Mouse (Mus musculus): ENCODE measurements around the gene Jhy. TPM values are rescaled to one million over a fixed set of nuclear protein-coding genes. Genes with fewer than 3 reads are reported as not detected.

Gene Jhy
- total RNA-seq, 1 experiment = not detected

- DNase-seq (ENCODE audit: low read depth, low spot score) = no peak
- H3K4me3 ChIP-seq (ENCODE audit: insufficient read depth in 1 of 2, low read depth in 1 of 2, low read length in 2 of 2, poor library complexity in 1 of 2, severe bottlenecking in 1 of 2) = peak overlapping the region; percentile 58 to 62
- H3K9me3 ChIP-seq (ENCODE audit: control insufficient read depth, insufficient read depth, low read depth, low read length) = no peaks in the 10 kb centered on the region
- no peak overlapping the region for H3K27ac ChIP-seq (ENCODE audit: insufficient read depth, low read depth, low read length, poor library complexity, severe bottlenecking)
- in situ Hi-C loops (cut with MboI; ENCODE audit: low sequenced_read_pairs in 2 of 2, unreplicated experiment in 2 of 2) = no loop called here
- no peaks in the 10 kb centered on the region for H3K4me1 ChIP-seq (ENCODE audit: control insufficient read depth in 2 of 2, insufficient read depth in 2 of 2, low read length in 2 of 2, poor library complexity in 1 of 2)
- peak overlapping the region; percentile 18; the same call in 1 of the 2 replicates for H3K9ac ChIP-seq (ENCODE audit: insufficient read depth, low read depth, low read length, poor library complexity, severe bottlenecking)
- TF ChIP-seq HCFC1 (IDR thresholded peaks at IDR 0.05; ENCODE audit: borderline replicate concordance, insufficient read depth, low read length) = no peak
- TF ChIP-seq CHD2 (IDR thresholded peaks at IDR 0.05; ENCODE audit: low read depth, low read length) = no peak
- no peak for TF ChIP-seq MAFK (IDR thresholded peaks at IDR 0.05; ENCODE audit: insufficient read depth, low read depth, low read length)
- no peak for TF ChIP-seq ZNF384 (IDR thresholded peaks at IDR 0.05; ENCODE audit: low read depth, low read length)
- TF ChIP-seq ZC3H11A (IDR thresholded peaks at IDR 0.05; ENCODE audit: borderline replicate concordance, low read depth, low read length) = no peak
- no peaks in the 10 kb centered on the region for H3K36me3 ChIP-seq (ENCODE audit: control insufficient read depth, insufficient read depth, low read length, poor library complexity, severe bottlenecking)
These were observed 92.4 kb downstream of the Jhy start for GRCm38 (mm10) chr9:40871369-40872155.

GRCm38 (mm10) chr9:40870331-40870730 is 93.6 kb downstream of the Jhy start:
- no peaks in the 10 kb centered on the region for H3K36me3 ChIP-seq (ENCODE audit: control insufficient read depth, insufficient read depth, low read length, poor library complexity, severe bottlenecking)
- H3K4me1 ChIP-seq (ENCODE audit: control insufficient read depth in 2 of 2, insufficient read depth in 2 of 2, low read length in 2 of 2, poor library complexity in 1 of 2) = no peaks in the 10 kb centered on the region
- no peak overlapping the region for H3K27ac ChIP-seq (ENCODE audit: insufficient read depth, low read depth, low read length, poor library complexity, severe bottlenecking)
- H3K9ac ChIP-seq (ENCODE audit: insufficient read depth, low read depth, low read length, poor library complexity, severe bottlenecking) = no peak overlapping the region
- no peak for DNase-seq (ENCODE audit: low read depth, low spot score)
- H3K4me3 ChIP-seq (ENCODE audit: insufficient read depth in 1 of 2, low read depth in 1 of 2, low read length in 2 of 2, poor library complexity in 1 of 2, severe bottlenecking in 1 of 2) = no peak overlapping the region
- in situ Hi-C loops (cut with MboI; ENCODE audit: low sequenced_read_pairs in 2 of 2, unreplicated experiment in 2 of 2) = no loop called here
- no peaks in the 10 kb centered on the region for H3K9me3 ChIP-seq (ENCODE audit: control insufficient read depth, insufficient read depth, low read depth, low read length)
- TF ChIP-seq ZNF384 (IDR thresholded peaks at IDR 0.05; ENCODE audit: low read depth, low read length) (no peak), MAFK (IDR thresholded peaks at IDR 0.05; ENCODE audit: insufficient read depth, low read depth, low read length) (no peak), ZC3H11A (IDR thresholded peaks at IDR 0.05; ENCODE audit: borderline replicate concordance, low read depth, low read length) (no peak), CHD2 (IDR thresholded peaks at IDR 0.05; ENCODE audit: low read depth, low read length) (no peak), HCFC1 (IDR thresholded peaks at IDR 0.05; ENCODE audit: borderline replicate concordance, insufficient read depth, low read length) (no peak)

GRCm38 (mm10) chr9:40859196-40859595 is 104.7 kb downstream of the Jhy start:
- no peak overlapping the region for H3K9ac ChIP-seq (ENCODE audit: insufficient read depth, low read depth, low read length, poor library complexity, severe bottlenecking)
- no peaks in the 10 kb centered on the region for H3K9me3 ChIP-seq (ENCODE audit: control insufficient read depth, insufficient read depth, low read depth, low read length)
- TF ChIP-seq CHD2 (IDR thresholded peaks at IDR 0.05; ENCODE audit: low read depth, low read length) (no peak), HCFC1 (IDR thresholded peaks at IDR 0.05; ENCODE audit: borderline replicate concordance, insufficient read depth, low read length) (no peak), MAFK (IDR thresholded peaks at IDR 0.05; ENCODE audit: insufficient read depth, low read depth, low read length) (no peak), ZC3H11A (IDR thresholded peaks at IDR 0.05; ENCODE audit: borderline replicate concordance, low read depth, low read length) (no peak), ZNF384 (IDR thresholded peaks at IDR 0.05; ENCODE audit: low read depth, low read length) (no peak)
- H3K4me1 ChIP-seq (ENCODE audit: control insufficient read depth in 2 of 2, insufficient read depth in 2 of 2, low read length in 2 of 2, poor library complexity in 1 of 2) = peaks cover 0 to 2% of the 10 kb centered on the region in 2 experiments; a peak in 1 of 4 replicates
- H3K4me3 ChIP-seq (ENCODE audit: insufficient read depth in 1 of 2, low read depth in 1 of 2, low read length in 2 of 2, poor library complexity in 1 of 2, severe bottlenecking in 1 of 2) = no peak overlapping the region
- H3K27ac ChIP-seq (ENCODE audit: insufficient read depth, low read depth, low read length, poor library complexity, severe bottlenecking) = no peak overlapping the region
- no peak for DNase-seq (ENCODE audit: low read depth, low spot score)
- in situ Hi-C loops (cut with MboI; ENCODE audit: low sequenced_read_pairs in 2 of 2, unreplicated experiment in 2 of 2) = no loop called here
- H3K36me3 ChIP-seq (ENCODE audit: control insufficient read depth, insufficient read depth, low read length, poor library complexity, severe bottlenecking) = no peaks in the 10 kb centered on the region

GRCm38 (mm10) chr9:40858461-40859160 is 105.3 kb downstream of the Jhy start:
- DNase-seq (ENCODE audit: low read depth, low spot score) = no peak
- Histone ChIP-seq H3K36me3 (ENCODE audit: control insufficient read depth, insufficient read depth, low read length, poor library complexity, severe bottlenecking) (no peaks in the 10 kb centered on the region), H3K27ac (ENCODE audit: insufficient read depth, low read depth, low read length, poor library complexity, severe bottlenecking) (no peak overlapping the region), H3K9ac (ENCODE audit: insufficient read depth, low read depth, low read length, poor library complexity, severe bottlenecking) (no peak overlapping the region), H3K4me1 (ENCODE audit: control insufficient read depth in 2 of 2, insufficient read depth in 2 of 2, low read length in 2 of 2, poor library complexity in 1 of 2) (peaks cover 0 to 2% of the 10 kb centered on the region in 2 experiments; a peak in 1 of 4 replicates), H3K4me3 (ENCODE audit: insufficient read depth in 1 of 2, low read depth in 1 of 2, low read length in 2 of 2, poor library complexity in 1 of 2, severe bottlenecking in 1 of 2) (no peak overlapping the region), H3K9me3 (ENCODE audit: control insufficient read depth, insufficient read depth, low read depth, low read length) (no peaks in the 10 kb centered on the region)
- 0 out of 2 replicates have a peak, but pooled peaks have one; percentile 38 for TF ChIP-seq ZNF384 (IDR thresholded peaks at IDR 0.05; ENCODE audit: low read depth, low read length)
- no peak for TF ChIP-seq CHD2 (IDR thresholded peaks at IDR 0.05; ENCODE audit: low read depth, low read length)
- no peak for TF ChIP-seq ZC3H11A (IDR thresholded peaks at IDR 0.05; ENCODE audit: borderline replicate concordance, low read depth, low read length)
- in situ Hi-C loops (cut with MboI; ENCODE audit: low sequenced_read_pairs in 2 of 2, unreplicated experiment in 2 of 2) = no loop called here
